Mouse (Mus musculus) lung, postnatal 0 days (tissue): ENCODE measurements around the gene Gramd4. TPM values are rescaled to one million over a fixed set of nuclear protein-coding genes. Genes with fewer than 3 reads are reported as not detected.

ENCODE experiments used
- ATAC-seq: fragments of 200-750 bp; cut with Nextera tagmentation; 2 replicates; pipeline ENCODE4 v1.8.0; 2017; ENCODE audit warnings: moderate library complexity
- DNase-seq: peaks from one replicate; pipeline ENCODE4 v3.0.0-alpha.2; 2016; ENCODE audit warnings: low spot score
- H3K27ac ChIP-seq: fragments of 300-500 bp; sonication (generic); 2 replicates; pipeline ENCODE4 v1.5.1; 2014; ENCODE audit warnings: antibody characterized with exemption, mild to moderate bottlenecking, low read length, mixed read lengths
- H3K27me3 ChIP-seq: fragments of 300-500 bp; sonication (generic); replicated peaks from 2 replicates; pipeline ENCODE4 v1.6.1; 2014; ENCODE audit warnings: low read length, mixed read lengths; ENCODE audit not compliant: insufficient read depth
- H3K36me3 ChIP-seq: fragments of 300-500 bp; sonication (generic); 2 replicates; pipeline ENCODE4 v1.6.1; 2014; ENCODE audit warnings: low read length, mixed read lengths; ENCODE audit not compliant: insufficient read depth
- H3K4me1 ChIP-seq: fragments of 300-500 bp; sonication (generic); 2 replicates; pipeline ENCODE4 v1.6.1; 2014; ENCODE audit warnings: antibody characterized with exemption, low read depth, low read length, mixed read lengths; ENCODE audit not compliant: insufficient read depth
- H3K4me2 ChIP-seq: fragments of 300-500 bp; sonication (generic); replicated peaks from 2 replicates; pipeline ENCODE4 v1.6.1; 2014; ENCODE audit warnings: low read depth, mild to moderate bottlenecking, low read length, moderate library complexity, mixed read lengths
- H3K4me3 ChIP-seq: fragments of 300-500 bp; sonication (generic); 2 replicates; pipeline ENCODE4 v1.5.1; 2014; ENCODE audit warnings: low read depth, low read length
- H3K9ac ChIP-seq: fragments of 300-500 bp; sonication (generic); replicated peaks from 2 replicates; pipeline ENCODE4 v1.6.1; 2014; ENCODE audit warnings: low read depth, mild to moderate bottlenecking
- H3K9me3 ChIP-seq: fragments of 300-500 bp; sonication (generic); 2 replicates; pipeline ENCODE4 v1.6.1; 2016; ENCODE audit warnings: low read length, mixed read lengths
- CTCF ChIP-seq: IDR thresholded peaks from 2 replicates; pipeline ENCODE4 v1.5.1; 2016; ENCODE audit warnings: antibody characterized with exemption, mild to moderate bottlenecking
- EP300 ChIP-seq: IDR thresholded peaks from 2 replicates; pipeline ENCODE4 v1.6.1; 2016; ENCODE audit warnings: antibody characterized with exemption, mild to moderate bottlenecking, control low read depth
- WGBS: fragments of 180-500 bp; shearing (Covaris S2); extraction: QIAGEN DNeasy Blood & Tissue Kit; methylation state at CpG from one replicate; pipeline ENCODE4 v1.1.7; 2014; 5-methylcytosine and 5-hydroxymethylcytosine counted together
- polyA plus RNA-seq: library from polyadenylated mRNA; unstranded; fragments of >200 nt; fragmentation: Nextera tagmentation; extraction: Ambion mirVana; gene quantifications from 2 replicates; pipeline ENCODE4 v1.2.1, GENCODE M21; 2015

Gramd4 gene
- polyA plus RNA-seq, 1 experiment from 2014 or later, result 11.1 TPM

DNA sequence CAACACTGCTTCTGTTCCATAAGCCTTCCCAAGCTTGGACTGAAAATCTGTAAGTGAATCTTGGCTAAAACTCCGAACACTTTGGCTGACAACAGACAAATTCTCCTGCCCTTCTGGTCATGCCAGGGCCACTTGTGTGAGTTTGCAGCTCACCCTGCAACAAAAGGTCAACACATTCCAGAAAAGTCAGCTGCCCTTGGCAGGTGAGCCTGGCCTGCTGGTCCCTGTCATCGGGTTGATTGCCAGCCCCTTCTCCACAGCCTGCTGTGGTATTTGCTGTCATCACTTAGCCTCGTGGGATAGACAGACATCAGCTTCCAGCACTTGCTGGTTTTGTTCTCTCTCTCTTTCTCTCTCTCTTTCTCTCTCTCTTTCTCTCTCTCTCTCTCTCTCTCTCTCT lies 114.6 kb downstream of the Gramd4 start:
- 37% methylated on average over 3 of the region's 3 CpGs for WGBS
- ATAC-seq, result no peak
- peaks cover 18% of the 10 kb centered on the region; the same call in 1 of the 2 replicates for H3K4me1 ChIP-seq

DNA sequence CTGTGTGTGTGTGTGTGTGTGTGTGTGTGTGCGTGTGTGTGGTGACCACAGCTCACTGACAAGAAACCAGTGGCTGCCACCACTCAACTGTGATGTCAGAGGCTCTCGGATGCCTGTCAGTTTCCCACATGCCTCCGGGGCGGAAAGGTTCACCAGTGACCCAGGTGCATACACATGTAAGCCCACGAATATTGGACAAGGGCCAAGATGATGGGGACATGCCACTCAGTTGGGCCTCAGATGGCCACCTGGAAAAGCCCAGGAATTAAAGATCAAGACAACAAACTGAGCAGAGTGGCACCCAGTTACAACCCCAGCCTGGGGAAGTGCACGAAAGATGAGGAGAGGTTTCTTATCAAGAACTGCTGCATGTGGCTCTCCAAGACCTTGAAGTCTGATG lies 115.0 kb downstream of the Gramd4 start:
- Histone ChIP-seq H3K4me2 (no peak overlapping the region), H3K36me3 (no peaks in the 10 kb centered on the region), H3K27ac (no peak overlapping the region), H3K4me1 (peaks cover 18% of the 10 kb centered on the region; the same call in 1 of the 2 replicates), H3K4me3 (no peak overlapping the region), H3K27me3 (no peaks in the 10 kb centered on the region), H3K9me3 (no peaks in the 10 kb centered on the region), H3K9ac (no peak overlapping the region)
- no peak for DNase-seq
- 61% methylated on average over 6 of the region's 6 CpGs for WGBS
- ATAC-seq, result no peak
- TF ChIP-seq CTCF, result no peak
- no peak for TF ChIP-seq EP300

More for the DNA sequence above, 114.6 kb downstream of the Gramd4 start:
- Histone ChIP-seq H3K27me3 (no peaks in the 10 kb centered on the region), H3K27ac (no peak overlapping the region), H3K36me3 (no peaks in the 10 kb centered on the region), H3K9me3 (no peaks in the 10 kb centered on the region), H3K9ac (no peak overlapping the region), H3K4me2 (no peak overlapping the region), H3K4me3 (no peak overlapping the region)
- TF ChIP-seq EP300 (no peak), CTCF (no peak)
- peak; percentile 39 for DNase-seq

DNA sequence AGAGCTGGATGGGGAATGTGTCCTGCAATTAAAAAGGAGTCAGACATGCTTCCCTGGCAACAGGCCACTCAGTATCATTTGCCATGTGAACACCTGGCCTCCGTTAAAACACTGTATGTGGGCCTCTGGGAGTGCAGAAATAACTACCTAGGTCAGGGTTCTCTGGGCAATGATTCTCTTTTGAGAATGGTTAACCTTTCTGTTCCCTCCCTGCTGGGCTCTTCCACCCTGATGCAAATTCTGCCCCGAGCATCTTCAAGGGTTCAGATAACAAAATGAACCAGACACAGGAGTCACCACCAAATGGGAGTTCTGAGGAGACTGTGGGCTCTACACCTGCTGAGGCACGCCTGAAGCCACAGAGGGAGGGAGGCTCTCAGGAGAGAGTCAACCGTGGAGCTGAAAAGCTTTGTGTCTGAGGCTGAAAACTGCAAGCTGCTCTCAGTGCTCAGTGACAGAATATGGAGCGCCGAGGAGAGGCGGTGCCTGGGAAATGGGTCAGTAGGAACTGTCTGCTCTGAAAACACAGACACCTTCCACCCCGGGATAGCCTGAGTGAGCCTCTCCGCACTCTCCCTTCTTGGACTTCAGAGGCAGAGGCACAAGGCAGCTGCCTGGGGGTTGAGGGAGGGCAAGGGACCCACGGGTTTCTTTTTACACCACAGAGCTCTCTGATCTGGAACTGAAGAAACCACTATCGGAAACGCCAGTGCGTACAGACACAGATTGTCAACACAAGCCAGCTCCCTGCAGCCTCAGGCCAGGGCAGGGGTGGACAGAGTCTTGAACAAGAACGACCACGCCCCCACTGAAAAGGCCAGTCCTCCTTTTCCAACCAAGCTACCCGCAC lies 115.9 kb downstream of the Gramd4 start:
- Histone ChIP-seq H3K4me2 (no peak overlapping the region), H3K9me3 (no peaks in the 10 kb centered on the region), H3K9ac (no peak overlapping the region), H3K27ac (no peak overlapping the region), H3K36me3 (no peaks in the 10 kb centered on the region), H3K4me3 (no peak overlapping the region), H3K4me1 (peaks cover 18% of the 10 kb centered on the region; the same call in 1 of the 2 replicates), H3K27me3 (no peaks in the 10 kb centered on the region)
- 36% methylated on average over 16 of the region's 16 CpGs for WGBS
- ATAC-seq, result no peak
- TF ChIP-seq EP300 (no peak), CTCF (no peak)
- peak; percentile 32 for DNase-seq

DNA sequence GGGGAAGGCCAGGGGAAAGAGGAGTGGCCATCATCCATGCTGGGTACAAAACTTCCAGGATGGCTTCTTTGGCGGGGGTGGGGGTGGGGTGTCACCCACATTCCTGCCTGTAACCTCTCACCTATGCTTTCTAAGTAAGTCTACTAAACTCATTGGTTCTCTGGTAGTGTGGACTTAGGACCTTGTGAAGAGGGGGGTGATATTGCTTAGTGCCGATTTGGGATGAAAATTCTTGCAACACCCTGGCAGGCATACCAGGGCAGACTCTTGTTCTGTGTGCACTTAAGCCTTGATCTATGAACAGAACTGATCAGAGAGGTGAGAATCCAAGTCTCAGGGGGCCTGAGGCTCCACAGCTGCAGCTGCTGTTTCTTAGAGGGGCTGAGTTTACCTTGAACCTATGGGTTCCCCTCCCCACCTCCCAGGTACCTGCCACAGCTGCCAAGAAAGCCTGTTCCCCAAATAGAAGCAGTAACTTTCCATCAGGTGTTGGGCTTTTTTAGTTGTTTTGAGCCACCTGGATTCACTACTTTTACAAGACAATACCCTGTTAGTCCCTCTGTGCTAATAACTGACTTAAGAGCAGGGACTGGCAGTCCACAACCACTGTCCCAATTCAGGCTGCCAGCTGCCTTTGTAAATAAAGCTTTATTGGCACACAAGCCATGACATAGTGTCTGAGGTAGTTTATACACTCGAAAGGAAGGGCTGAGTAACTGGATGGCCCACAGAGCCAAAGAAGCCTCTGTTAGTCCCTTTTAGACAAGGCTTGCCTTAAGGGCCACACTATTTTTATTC lies 118.0 kb downstream of the Gramd4 start:
- ATAC-seq (no peak), DNase-seq (no peak)
- no peaks in the 10 kb centered on the region for H3K27me3 ChIP-seq
- 65% methylated on average over 3 of the region's 3 CpGs for WGBS
- H3K4me3 ChIP-seq, result no peak overlapping the region
- H3K9me3 ChIP-seq, result no peaks in the 10 kb centered on the region
- no peaks in the 10 kb centered on the region for H3K36me3 ChIP-seq
- H3K4me1 ChIP-seq, result peaks cover 7% of the 10 kb centered on the region; the same call in 1 of the 2 replicates
- TF ChIP-seq EP300 (no peak), CTCF (no peak)
- no peak overlapping the region for H3K27ac ChIP-seq
- H3K9ac ChIP-seq, result no peak overlapping the region
- H3K4me2 ChIP-seq, result no peak overlapping the region

DNA sequence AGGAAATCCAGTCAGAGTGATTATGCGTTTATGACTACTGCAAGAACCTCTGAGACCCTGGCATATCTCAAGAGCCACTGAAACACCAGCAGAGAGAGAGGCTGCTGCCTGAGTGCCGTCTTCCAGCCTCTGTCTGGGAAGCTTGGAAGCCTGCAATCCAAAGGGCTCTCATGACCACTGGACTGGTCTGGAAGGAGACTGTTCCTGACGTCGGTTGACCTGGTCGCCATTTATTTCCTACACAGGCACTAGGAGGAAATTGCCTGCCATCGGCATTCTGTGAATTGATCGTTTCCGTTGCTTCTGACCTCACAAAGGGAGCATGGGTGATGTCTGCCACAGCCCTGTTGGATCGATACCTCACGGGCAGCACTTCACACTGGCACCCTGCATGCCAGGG lies 118.7 kb downstream of the Gramd4 start:
- Histone ChIP-seq H3K4me1 (0 out of 2 replicates have a peak, but pooled peaks cover 7% of the 10 kb centered on the region), H3K9ac (no peak overlapping the region), H3K27ac (no peak overlapping the region), H3K36me3 (no peaks in the 10 kb centered on the region), H3K4me2 (no peak overlapping the region), H3K9me3 (no peaks in the 10 kb centered on the region), H3K4me3 (no peak overlapping the region), H3K27me3 (no peaks in the 10 kb centered on the region)
- no peak for DNase-seq
- TF ChIP-seq EP300, result no peak
- TF ChIP-seq CTCF, result no peak
- WGBS, result 63% methylated on average over 10 of the region's 10 CpGs
- ATAC-seq, result no peak
